In genomic region chr4:150130661-150131060, GRCm38 (mm10) we compare ENCODE assay signal across 37 mouse cellular contexts. TPM values are rescaled to one million over a fixed set of nuclear protein-coding genes. Genes with fewer than 3 reads are reported as not detected.
DNase-seq lines count a peak whose midpoint lies in the region; ATAC-seq and TF ChIP-seq lines count a peak whose summit lies in the region.
"Had no signal": no experiment of that assay in that cellular context is flagged by ENCODE, and none has a peak within 500 bp of the region (broad histone marks: within the 10 kb centered on the region; RNA-seq: fewer than 3 reads in every experiment).

No protein-coding gene starts in this region.

- no peak overlapping the region for H3K4me2 ChIP-seq in liver, embryonic 11.5 days
- H3K4me2 ChIP-seq: embryonic facial prominence, embryonic 13.5 days; forebrain, embryonic 12.5 days; forebrain, embryonic 15.5 days; heart, embryonic 12.5 days; heart, embryonic 15.5 days; hindbrain, embryonic 14.5 days had no signal

- peaks cover 13% of the 10 kb centered on the region for H3K4me1 ChIP-seq in liver, embryonic 11.5 days (replicated peaks; ENCODE audit: control insufficient read depth, insufficient read depth, low read length)
- peaks cover 4 to 24% of the 10 kb centered on the region in 2 experiments for H3K4me1 ChIP-seq in ES-E14 (ENCODE audit: control insufficient read depth in 2 of 2, insufficient read depth in 2 of 2, low read length in 2 of 2, poor library complexity in 1 of 2)
- H3K4me1 ChIP-seq in limb, embryonic 10.5 days: peaks cover 45% of the 10 kb centered on the region
- H3K4me1 ChIP-seq: forebrain, embryonic 15.5 days had no signal

- H3K27me3 ChIP-seq in liver, embryonic 11.5 days (replicated peaks; ENCODE audit: control insufficient read depth, insufficient read depth, low read length): no peaks in the 10 kb centered on the region
- peaks cover 14% of the 10 kb centered on the region for H3K27me3 ChIP-seq in limb, embryonic 10.5 days (ENCODE audit: low read depth, poor library complexity, severe bottlenecking)
- H3K27me3 ChIP-seq: embryonic facial prominence, embryonic 13.5 days; forebrain, embryonic 15.5 days; heart, embryonic 12.5 days; heart, embryonic 15.5 days; Patski had no signal

- H3K9ac ChIP-seq in liver, embryonic 11.5 days (ENCODE audit: low read depth, low read length): no peak overlapping the region
- H3K9ac ChIP-seq in ES-E14 (ENCODE audit: insufficient read depth, low read depth, low read length, poor library complexity, severe bottlenecking): peak overlapping the region; percentile 64; the same call in 1 of the 2 replicates
- H3K9ac ChIP-seq: embryonic facial prominence, embryonic 13.5 days; forebrain, embryonic 12.5 days; forebrain, embryonic 15.5 days; heart, embryonic 12.5 days; heart, embryonic 15.5 days; hindbrain, embryonic 14.5 days had no signal

- ATAC-seq in liver, embryonic 11.5 days (replicated peaks; ENCODE audit: low FRiP score): no peak
- no peak for ATAC-seq in activated CD4-positive, CD25-positive, alpha-beta regulatory T cell, adult 4 months
- ATAC-seq: CD4-positive, CD25-positive, alpha-beta regulatory T cell, adult 4 months; forebrain, embryonic 15.5 days; hindbrain, postnatal 0 days; inflammation-experienced regulatory T-cells, adult 6 months; intestine, embryonic 16.5 days; Patski had no signal

- in situ Hi-C loops in ES-E14 (cut with MboI; ENCODE audit: low sequenced_read_pairs in 2 of 2, unreplicated experiment in 2 of 2): no loop called here

- no peaks in the 10 kb centered on the region for H3K9me3 ChIP-seq in liver, embryonic 11.5 days (ENCODE audit: control insufficient read depth, low read length)
- H3K9me3 ChIP-seq in ES-E14 (ENCODE audit: control insufficient read depth, insufficient read depth, low read depth, low read length): no peaks in the 10 kb centered on the region
- no peaks in the 10 kb centered on the region for H3K9me3 ChIP-seq in limb, embryonic 10.5 days (replicated peaks)
- H3K9me3 ChIP-seq: embryonic facial prominence, embryonic 13.5 days; forebrain, embryonic 12.5 days; forebrain, embryonic 15.5 days; heart, embryonic 12.5 days; heart, embryonic 15.5 days; hindbrain, embryonic 10.5 days had no signal

- no peak overlapping the region for H3K4me3 ChIP-seq in liver, embryonic 11.5 days (ENCODE audit: low read depth, low read length)
- no peak overlapping the region for H3K4me3 ChIP-seq in ES-E14 (ENCODE audit: insufficient read depth in 1 of 2, low read depth in 1 of 2, low read length in 2 of 2, poor library complexity in 1 of 2, severe bottlenecking in 1 of 2)
- H3K4me3 ChIP-seq in limb, embryonic 10.5 days: no peak overlapping the region
- H3K4me3 ChIP-seq: embryonic facial prominence, embryonic 13.5 days; erythroblast, embryonic 14.5 days; forebrain, embryonic 12.5 days; forebrain, embryonic 15.5 days; heart, embryonic 12.5 days; heart, embryonic 15.5 days; hindbrain, embryonic 10.5 days had no signal

- no peak for DNase-seq in liver, embryonic 11.5 days (ENCODE audit: low spot score)
- no peak for DNase-seq in liver
- DNase-seq in ES-E14 (ENCODE audit: low read depth, low spot score): no peak
- peak; percentile 55 for DNase-seq in R1 (ENCODE audit: low read depth, low spot score)
- no peak for DNase-seq in limb, embryonic 10.5 days (ENCODE audit: low spot score)
- DNase-seq in kidney, adult 9 months: no peak
- DNase-seq in urinary bladder, postnatal 14 days (ENCODE audit: low spot score): no peak
- DNase-seq: adrenal gland, postnatal 10 days; cerebellum, adult 11 months; cerebellum, adult 2 months; cerebellum, adult 9-11 months; cerebellum, postnatal 25 days; gastrocnemius, postnatal 25 days; heart, adult 18-20 months; heart, postnatal 10 days; heart, postnatal 36 days had no signal

- 0 out of 2 replicates have a peak overlapping the region, but pooled peaks have one; percentile 3 for H3K27ac ChIP-seq in liver, embryonic 11.5 days (ENCODE audit: low read depth, low read length)
- peak overlapping the region; percentile 59 for H3K27ac ChIP-seq in ES-E14 (ENCODE audit: insufficient read depth, low read depth, low read length, poor library complexity, severe bottlenecking)
- H3K27ac ChIP-seq in limb, embryonic 10.5 days: 0 out of 2 replicates have a peak overlapping the region, but pooled peaks have one; percentile 26
- H3K27ac ChIP-seq: embryonic facial prominence, embryonic 13.5 days; forebrain, embryonic 12.5 days; forebrain, embryonic 15.5 days; heart, embryonic 15.5 days; hindbrain, embryonic 10.5 days; hindbrain, embryonic 14.5 days; hindbrain, postnatal 0 days had no signal

- H3K36me3 ChIP-seq in liver, embryonic 11.5 days (ENCODE audit: control insufficient read depth, insufficient read depth, low read length): no peaks in the 10 kb centered on the region
- H3K36me3 ChIP-seq in ES-E14 (ENCODE audit: control insufficient read depth, insufficient read depth, low read length, poor library complexity, severe bottlenecking): no peaks in the 10 kb centered on the region
- no peaks in the 10 kb centered on the region for H3K36me3 ChIP-seq in limb, embryonic 10.5 days
- H3K36me3 ChIP-seq: embryonic facial prominence, embryonic 13.5 days; forebrain, embryonic 12.5 days; forebrain, embryonic 15.5 days; heart, embryonic 12.5 days; heart, embryonic 15.5 days; hindbrain, embryonic 10.5 days had no signal

- 27% methylated on average over 2 of the region's 2 CpGs for WGBS in liver, embryonic 11.5 days
- 53% methylated on average over 2 of the region's 2 CpGs for WGBS in limb, embryonic 10.5 days

TF ChIP-seq in ES-E14, 5 proteins besides CTCF, POLR2A, EP300 and RAD21:
- TF ChIP-seq ZNF384 (IDR thresholded peaks at IDR 0.05; ENCODE audit: low read depth, low read length): no peak
- peak; percentile 87 for TF ChIP-seq MAFK (IDR thresholded peaks at IDR 0.05; ENCODE audit: insufficient read depth, low read depth, low read length)

RNA-seq across cellular contexts. Expression of gene Slc2a5, which starts 11.6 kb away (rescaled TPM):
- polyA plus RNA-seq in liver, embryonic 11.5 days (2014; fragmentation: Nextera tagmentation; extraction: Ambion mirVana): 0.14 and 0.48 TPM in 2 replicates
- 2.4 and 3.2 TPM in 2 replicates for total RNA-seq in ES-E14 (2012; rRNA removed)
- polyA plus RNA-seq in limb, embryonic 10.5 days (2016; fragmentation: Nextera tagmentation; extraction: Ambion mirVana): 0.98 and 1.1 TPM in 2 replicates
- polyA plus RNA-seq in activated CD4-positive, CD25-positive, alpha-beta regulatory T cell, adult 4 months (2017; shearing (Covaris generic)): not detected
- total RNA-seq: common myeloid progenitor, adult 5-6 weeks; gastrocnemius, adult 8-10 months had no signal
- polyA plus RNA-seq: C2C12; CD4-positive, CD25-positive, alpha-beta regulatory T cell, adult 4 months; erythroblast, embryonic 14.5 days; inflammation-experienced regulatory T-cells, adult 6 months; Patski had no signal

RNA-seq across cellular contexts. Expression of gene Slc2a7, which starts 18.1 kb away (rescaled TPM):
- polyA plus RNA-seq in liver, embryonic 11.5 days (2014; fragmentation: Nextera tagmentation; extraction: Ambion mirVana): not detected in 2 replicates
- 2.5 and 2.6 TPM in 2 replicates for total RNA-seq in ES-E14 (2012; rRNA removed)
- not detected in 2 replicates for polyA plus RNA-seq in limb, embryonic 10.5 days (2016; fragmentation: Nextera tagmentation; extraction: Ambion mirVana)
- not detected for polyA plus RNA-seq in activated CD4-positive, CD25-positive, alpha-beta regulatory T cell, adult 4 months (2017; shearing (Covaris generic))
- total RNA-seq: adrenal gland, adult 18-20 months; adrenal gland, postnatal 10 days; adrenal gland, postnatal 4 days; common myeloid progenitor, adult 5-6 weeks; gastrocnemius, adult 8-10 months; gastrocnemius, postnatal 25 days; heart, adult 18-20 months; heart, postnatal 10 days; heart, postnatal 36 days; hindbrain, postnatal 0 days; MEL had no signal
- polyA plus RNA-seq: C2C12; CD4-positive, CD25-positive, alpha-beta regulatory T cell, adult 4 months; cerebellum, adult 2 months; embryonic facial prominence, embryonic 13.5 days; erythroblast, embryonic 14.5 days; forebrain, embryonic 12.5 days; forebrain, embryonic 15.5 days; gonadal fat pad, adult 2 months; heart, embryonic 12.5 days; heart, embryonic 15.5 days; hindbrain, embryonic 10.5 days; hindbrain, embryonic 14.5 days; hindbrain, postnatal 0 days; inflammation-experienced regulatory T-cells, adult 6 months; Patski had no signal

RNA-seq across cellular contexts. Expression of gene Gpr157, which starts 43.5 kb away (rescaled TPM):
- polyA plus RNA-seq in liver, embryonic 11.5 days (2014; fragmentation: Nextera tagmentation; extraction: Ambion mirVana): 0.29 and 0.31 TPM in 2 replicates
- 0.58 and 0.71 TPM in 2 replicates for total RNA-seq in ES-E14 (2012; rRNA removed)
- 0.28 and 0.75 TPM in 2 replicates for polyA plus RNA-seq in limb, embryonic 10.5 days (2016; fragmentation: Nextera tagmentation; extraction: Ambion mirVana)
- polyA plus RNA-seq in activated CD4-positive, CD25-positive, alpha-beta regulatory T cell, adult 4 months (2017; shearing (Covaris generic)): under 1 TPM; 0.33 to 0.42 TPM

Comparison
In these comparisons a context has a peak if more than half of its experiments do, and no peak if none do; other contexts are left out.
1. H3K27ac ChIP-seq: peak in every context shown above with its lines; median percentile 59 in ES-E14; 26 in limb, embryonic 10.5 days; 3 in liver, embryonic 11.5 days.